Mouse (Mus musculus) midbrain, embryonic 12.5 days (tissue): ENCODE measurements around the gene 4933405L10Rik. TPM values are rescaled to one million over a fixed set of nuclear protein-coding genes. Genes with fewer than 3 reads are reported as not detected.
A peak's percentile ranks its signal among the peaks of the same experiment; 100 is the strongest.

Experiments used
- ATAC-seq: fragments of 200-750 bp; cut with Nextera tagmentation; 2 replicates; pipeline ENCODE4 v1.8.0; 2017; ENCODE audit warnings: low read depth, moderate TSS enrichment, moderate library complexity; ENCODE audit not compliant: low FRiP score
- H3K27ac ChIP-seq: fragments of 300-500 bp; sonication (generic); replicated peaks from 2 replicates; pipeline ENCODE4 v1.5.1; 2016; ENCODE audit warnings: mild to moderate bottlenecking
- H3K27me3 ChIP-seq: fragments of 300-500 bp; sonication (generic); 2 replicates; pipeline ENCODE4 v1.6.1; 2016; ENCODE audit warnings: mild to moderate bottlenecking
- H3K36me3 ChIP-seq: fragments of 300-500 bp; sonication (generic); 2 replicates; pipeline ENCODE4 v1.6.1; 2016
- H3K4me1 ChIP-seq: fragments of 300-500 bp; sonication (generic); 2 replicates; pipeline ENCODE4 v1.6.1; 2016
- H3K4me2 ChIP-seq: fragments of 300-500 bp; sonication (generic); replicated peaks from 2 replicates; pipeline ENCODE4 v1.6.1; 2016; ENCODE audit warnings: mild to moderate bottlenecking, moderate library complexity
- H3K4me3 ChIP-seq: fragments of 300-500 bp; sonication (generic); 2 replicates; pipeline ENCODE4 v1.5.1; 2016; ENCODE audit warnings: mild to moderate bottlenecking
- H3K9ac ChIP-seq: fragments of 300-500 bp; sonication (generic); replicated peaks from 2 replicates; pipeline ENCODE4 v1.6.1; 2016; ENCODE audit warnings: mild to moderate bottlenecking, moderate library complexity
- H3K9me3 ChIP-seq: fragments of 300-500 bp; sonication (generic); 2 replicates; pipeline ENCODE4 v1.6.1; 2016; ENCODE audit warnings: mild to moderate bottlenecking
- WGBS: fragments of 180-500 bp; shearing (Covaris S2); methylation state at CpG from one replicate; pipeline ENCODE4 v1.1.7; 2016; 5-methylcytosine and 5-hydroxymethylcytosine counted together
- polyA plus RNA-seq: library from polyadenylated mRNA; unstranded; fragments of >200 nt; fragmentation: Nextera tagmentation; extraction: Ambion mirVana; gene quantifications from 2 replicates; pipeline ENCODE4 v1.2.1, GENCODE M21; 2016

The 4933405L10Rik gene
- polyA plus RNA-seq, 1 experiment from 2014 or later, result 0.27 TPM

- no peak for ATAC-seq
- Histone ChIP-seq H3K27ac (no peak overlapping the region), H3K4me3 (no peak overlapping the region), H3K4me1 (peaks cover 15% of the 10 kb centered on the region), H3K36me3 (peaks cover 19% of the 10 kb centered on the region), H3K4me2 (no peak overlapping the region), H3K9ac (no peak overlapping the region), H3K27me3 (peaks cover 6% of the 10 kb centered on the region; the same call in 1 of the 2 replicates), H3K9me3 (peaks cover 5% of the 10 kb centered on the region; the same call in 1 of the 2 replicates)
- WGBS, result 91% methylated on average over 11 of the region's 11 CpGs
These were observed 14.8 kb upstream of the 4933405L10Rik start for GRCm38 (mm10) chr8:105692449-105693182.

GRCm38 (mm10) chr8:105693648-105694047 is 13.8 kb upstream of the 4933405L10Rik start:
- Histone ChIP-seq H3K27me3 (peaks cover 6% of the 10 kb centered on the region; the same call in 1 of the 2 replicates), H3K9ac (peak overlapping the region; percentile 66), H3K4me1 (peaks cover 15% of the 10 kb centered on the region), H3K36me3 (peaks cover 29% of the 10 kb centered on the region), H3K4me2 (peak overlapping the region; percentile 82), H3K9me3 (peaks cover 5% of the 10 kb centered on the region; the same call in 1 of the 2 replicates), H3K27ac (peak overlapping the region; percentile 75), H3K4me3 (peak overlapping the region; percentile 57)
- WGBS, result 4% methylated on average over 15 of the region's 30 CpGs
- ATAC-seq, result peak; percentile 71

DNA sequence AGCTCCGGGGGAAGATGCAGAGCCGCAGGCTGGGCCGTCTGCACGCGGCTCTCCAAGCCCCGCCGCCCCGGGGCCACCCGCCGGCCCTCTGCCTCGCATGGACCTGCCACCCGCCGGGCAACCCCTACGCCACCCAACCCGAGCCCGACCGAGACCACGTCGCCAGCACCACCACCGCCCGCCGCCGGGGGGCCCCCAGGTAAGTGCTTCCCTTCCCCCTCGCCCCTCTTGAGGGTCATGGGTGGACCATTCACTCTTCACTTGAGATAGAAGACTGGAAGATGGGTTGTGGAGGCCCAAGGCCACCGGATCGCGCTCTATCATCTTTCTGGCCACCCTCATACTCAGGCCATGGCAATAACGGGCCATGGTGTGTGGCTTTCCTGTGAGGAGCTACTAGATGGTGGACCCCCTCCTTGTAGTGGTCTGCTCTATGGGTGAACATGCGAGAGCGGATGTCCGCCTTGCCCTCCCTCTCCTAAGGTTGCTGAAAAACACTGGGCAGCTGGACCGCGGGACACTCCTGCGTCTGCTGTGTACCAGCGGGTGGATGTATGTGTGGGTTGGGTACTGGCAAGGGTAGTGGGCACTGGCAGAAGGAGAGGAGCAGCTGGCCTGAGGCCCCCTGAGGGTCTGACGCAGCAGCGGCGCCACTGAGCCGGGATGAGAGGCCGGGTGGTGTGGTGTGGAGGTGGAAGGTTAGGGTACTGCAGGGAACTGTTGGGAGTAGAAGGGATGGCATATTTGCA is 13.2 kb upstream of the 4933405L10Rik start:
- ATAC-seq, result peak; percentile 67
- Histone ChIP-seq H3K4me1 (peaks cover 15% of the 10 kb centered on the region), H3K9me3 (peaks cover 5% of the 10 kb centered on the region; the same call in 1 of the 2 replicates), H3K27ac (peak overlapping the region; percentile 75), H3K4me3 (peak overlapping the region; percentile 57), H3K4me2 (peak overlapping the region; percentile 82), H3K27me3 (peaks cover 6% of the 10 kb centered on the region; the same call in 1 of the 2 replicates), H3K36me3 (peaks cover 31% of the 10 kb centered on the region), H3K9ac (peak overlapping the region; percentile 66)
- WGBS, result 5% methylated on average over 35 of the region's 40 CpGs

DNA sequence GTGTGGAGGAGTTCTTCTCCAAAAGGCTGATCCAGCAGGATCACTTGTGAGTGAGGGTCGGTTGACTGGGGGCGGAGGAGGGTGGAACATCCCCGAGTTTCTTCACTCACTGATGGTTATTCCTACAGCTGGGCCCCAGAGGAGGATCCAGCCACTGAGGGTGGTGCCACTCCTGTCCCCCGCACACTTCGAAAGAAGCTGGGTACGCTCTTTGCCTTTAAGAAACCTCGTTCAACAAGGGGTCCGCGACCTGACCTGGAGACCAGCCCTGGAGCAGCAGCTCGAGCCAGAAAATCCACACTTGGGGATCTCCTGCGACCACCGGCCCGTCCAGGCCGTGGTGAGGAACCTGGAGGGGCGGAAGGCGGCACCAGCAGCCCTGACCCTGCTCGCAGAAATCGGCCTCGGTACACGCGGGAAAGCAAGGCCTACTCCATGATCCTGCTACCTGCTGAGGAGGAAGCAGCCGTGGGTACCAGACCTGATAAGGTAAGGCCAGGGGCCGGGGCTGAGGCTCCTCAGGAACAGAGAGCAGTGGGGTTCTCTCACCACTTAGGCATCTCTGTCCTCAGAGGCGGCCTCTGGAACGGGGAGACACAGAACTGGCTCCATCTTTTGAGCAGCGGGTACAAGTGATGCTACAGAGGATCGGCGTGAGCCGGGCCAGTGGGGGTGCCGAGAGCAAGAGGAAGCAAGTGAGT is 12.2 kb upstream of the 4933405L10Rik start:
- H3K4me1 ChIP-seq, result peaks cover 24% of the 10 kb centered on the region
- WGBS, result 83% methylated on average over 30 of the region's 30 CpGs
- peak overlapping the region; percentile 75; the same call in 1 of the 2 replicates for H3K27ac ChIP-seq
- H3K9ac ChIP-seq, result peak overlapping the region; percentile 66; the same call in 1 of the 2 replicates
- H3K4me2 ChIP-seq, result peak overlapping the region; percentile 82
- peaks cover 5% of the 10 kb centered on the region; the same call in 1 of the 2 replicates for H3K9me3 ChIP-seq
- no peak for ATAC-seq
- peaks cover 6% of the 10 kb centered on the region; the same call in 1 of the 2 replicates for H3K27me3 ChIP-seq
- H3K4me3 ChIP-seq, result peak overlapping the region; percentile 57
- H3K36me3 ChIP-seq, result peaks cover 31% of the 10 kb centered on the region

GRCm38 (mm10) chr8:105697196-105697780 is 10.2 kb upstream of the 4933405L10Rik start:
- peaks cover 32% of the 10 kb centered on the region for H3K4me1 ChIP-seq
- H3K27me3 ChIP-seq, result peaks cover 6% of the 10 kb centered on the region; the same call in 1 of the 2 replicates
- 90% methylated on average over 17 of the region's 17 CpGs for WGBS
- H3K4me3 ChIP-seq, result no peak overlapping the region
- no peak for ATAC-seq
- H3K9me3 ChIP-seq, result peaks cover 5% of the 10 kb centered on the region; the same call in 1 of the 2 replicates
- H3K9ac ChIP-seq, result no peak overlapping the region
- H3K27ac ChIP-seq, result no peak overlapping the region
- no peak overlapping the region for H3K4me2 ChIP-seq
- H3K36me3 ChIP-seq, result peaks cover 31% of the 10 kb centered on the region

DNA sequence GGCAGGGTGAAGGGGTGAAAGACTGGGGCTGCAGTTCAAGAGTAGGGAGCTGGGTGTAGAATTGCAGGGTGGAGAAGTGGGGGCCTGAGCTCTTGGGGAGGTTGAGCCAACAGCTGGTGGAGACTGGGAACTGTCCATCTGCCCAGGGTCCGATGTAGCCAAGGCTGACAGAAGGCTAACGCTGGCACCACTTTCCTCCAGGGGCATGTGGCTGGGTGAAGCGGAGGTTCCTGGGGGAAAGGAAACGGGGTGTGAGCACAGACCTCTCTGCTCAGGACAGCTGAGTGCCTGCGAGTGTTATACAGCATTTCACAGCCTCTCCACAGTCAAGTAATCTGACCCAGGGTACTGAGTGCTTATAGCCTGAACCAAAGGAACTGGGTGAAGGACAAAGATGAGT is 8.7 kb upstream of the 4933405L10Rik start:
- no peak overlapping the region for H3K4me3 ChIP-seq
- H3K9me3 ChIP-seq, result no peaks in the 10 kb centered on the region
- H3K4me2 ChIP-seq, result no peak overlapping the region
- WGBS, result 91% methylated on average over 5 of the region's 5 CpGs
- H3K27me3 ChIP-seq, result peaks cover 6% of the 10 kb centered on the region; the same call in 1 of the 2 replicates
- peaks cover 36% of the 10 kb centered on the region for H3K4me1 ChIP-seq
- no peak for ATAC-seq
- no peak overlapping the region for H3K9ac ChIP-seq
- H3K36me3 ChIP-seq, result peaks cover 38% of the 10 kb centered on the region
- no peak overlapping the region for H3K27ac ChIP-seq

DNA sequence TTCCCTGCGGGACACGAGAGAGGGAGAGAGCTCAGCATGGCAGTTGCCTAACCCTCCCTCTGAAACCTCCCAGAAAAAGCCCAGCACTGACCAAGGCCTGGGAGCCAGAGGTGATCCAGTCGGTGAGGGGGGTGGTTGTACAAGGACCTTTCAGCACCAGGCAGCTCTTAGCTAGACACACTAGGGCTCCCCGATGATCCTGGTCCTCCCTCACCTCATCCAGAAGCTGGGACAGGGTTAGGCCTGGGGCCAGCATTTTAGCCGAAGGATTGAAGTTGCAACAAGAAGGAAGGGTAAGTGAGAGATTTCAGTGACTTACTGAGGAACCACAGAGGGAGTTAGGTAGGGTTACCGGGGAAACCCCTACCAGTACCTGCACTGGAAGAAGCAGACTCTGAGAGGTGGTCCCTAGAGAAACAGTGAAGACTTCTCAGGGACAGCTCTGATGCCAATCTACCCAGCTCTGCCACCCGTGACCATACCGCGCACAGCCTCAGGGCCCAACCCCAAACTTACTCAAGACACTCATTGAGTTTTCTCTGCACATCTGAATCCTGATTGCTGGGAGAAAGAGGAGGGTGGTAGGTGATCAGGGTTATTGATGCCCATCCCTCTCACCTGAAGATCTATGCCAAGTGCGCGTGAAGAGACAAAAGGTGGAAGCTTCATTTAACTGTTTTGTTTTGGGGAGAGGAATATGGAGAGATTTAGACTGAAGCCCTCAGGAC is 7.8 kb upstream of the 4933405L10Rik start:
- Histone ChIP-seq H3K9ac (peak overlapping the region; percentile 77), H3K27ac (no peak overlapping the region), H3K27me3 (peaks cover 6% of the 10 kb centered on the region; the same call in 1 of the 2 replicates), H3K4me2 (peak overlapping the region; percentile 96), H3K4me3 (peak overlapping the region; percentile 72), H3K9me3 (no peaks in the 10 kb centered on the region), H3K4me1 (peaks cover 27% of the 10 kb centered on the region), H3K36me3 (peaks cover 47% of the 10 kb centered on the region)
- ATAC-seq, result no peak
- 91% methylated on average over 11 of the region's 11 CpGs for WGBS

DNA sequence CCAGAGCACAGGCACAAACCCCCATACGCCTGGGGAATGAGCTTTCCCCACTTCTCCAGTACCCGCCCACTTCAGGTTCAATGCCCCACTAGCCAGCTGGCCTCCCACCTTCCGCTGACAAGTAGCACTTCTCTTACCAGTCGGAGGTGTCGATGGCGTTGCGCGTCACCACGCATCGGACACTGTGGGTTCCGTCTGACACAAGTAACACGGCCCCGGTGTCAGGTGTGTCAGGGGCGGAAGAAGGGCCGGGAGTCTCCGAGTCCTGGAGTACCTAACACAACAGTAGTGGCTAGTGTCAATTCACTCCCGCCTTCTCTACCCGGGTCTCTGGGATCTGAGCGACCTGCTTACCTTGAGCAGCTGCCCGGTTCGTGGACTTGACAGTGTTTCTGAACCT is 6.9 kb upstream of the 4933405L10Rik start:
- H3K27ac ChIP-seq, result peak overlapping the region; percentile 91
- peak overlapping the region; percentile 77 for H3K9ac ChIP-seq
- ATAC-seq, result peak; percentile 52; the same call in 1 of the 2 replicates
- H3K36me3 ChIP-seq, result peaks cover 47% of the 10 kb centered on the region
- under 1% methylated on average over 21 of the region's 21 CpGs for WGBS
- H3K9me3 ChIP-seq, result no peaks in the 10 kb centered on the region
- H3K4me2 ChIP-seq, result peak overlapping the region; percentile 96
- H3K27me3 ChIP-seq, result peaks cover under 1% of the 10 kb centered on the region; the same call in 1 of the 2 replicates
- peaks cover 24% of the 10 kb centered on the region for H3K4me1 ChIP-seq
- peak overlapping the region; percentile 72 for H3K4me3 ChIP-seq

GRCm38 (mm10) chr8:105700966-105701824 is 6.3 kb upstream of the 4933405L10Rik start, which contains the start of the genes Acd and Pard6a:
TSS of gene Acd (minus strand) at chr8:105701102.
TSS of gene Pard6a (plus strand) at chr8:105701148.
- peak within 1 kb of the TSS; percentile 72 for H3K4me3 ChIP-seq
- no peaks in the 10 kb centered on the region for H3K9me3 ChIP-seq
- H3K9ac ChIP-seq, result peak within 1 kb of the TSS; percentile 77
- peak within 1 kb of the TSS; percentile 91 for H3K27ac ChIP-seq
- WGBS, result under 1% methylated on average over 60 of the region's 60 CpGs
- peak; percentile 84 for ATAC-seq
- peaks cover 47% of the 10 kb centered on the region for H3K36me3 ChIP-seq
- H3K4me1 ChIP-seq, result peaks cover 26% of the 10 kb centered on the region
- H3K4me2 ChIP-seq, result peak within 1 kb of the TSS; percentile 96
- no peaks in the 10 kb centered on the region for H3K27me3 ChIP-seq

GRCm38 (mm10) chr8:105702001-105702401 is 5.5 kb upstream of the 4933405L10Rik start:
- Histone ChIP-seq H3K36me3 (peaks cover 39% of the 10 kb centered on the region), H3K4me3 (peak overlapping the region; percentile 72), H3K4me2 (peak overlapping the region; percentile 96), H3K9me3 (no peaks in the 10 kb centered on the region), H3K27ac (peak overlapping the region; percentile 91), H3K9ac (peak overlapping the region; percentile 77), H3K4me1 (peaks cover 34% of the 10 kb centered on the region), H3K27me3 (no peaks in the 10 kb centered on the region)
- ATAC-seq, result peak; percentile 21
- WGBS, result 30% methylated on average over 18 of the region's 18 CpGs
